Mouse (Mus musculus): ENCODE measurements at regions not wholly inside any gene's neighbourhood (a gene's known extent, or its start where the extent isn't known, plus 50 kb on each side); places are given as distances from the start of the nearest gene placed in this dataset.
"Not testable (repeated sequence)": the region's sequence is repeated elsewhere in the genome, so short reads cannot be mapped to it uniquely, and the experiment has no call there.

- peak; percentile 58 to 91 for DNase-seq (ENCODE audit: inconsistent age in 2 of 2, low spot score in 1 of 2)
These were observed 54.0 kb upstream of the Usp47 start for GRCm38 (mm10) chr7:111969198-111969887.

- no peak for DNase-seq (ENCODE audit: inconsistent age in 2 of 2, low spot score in 1 of 2)
These were observed 55.0 kb upstream of the Usp47 start for GRCm38 (mm10) chr7:111968261-111968660.

- DNase-seq (ENCODE audit: inconsistent age in 2 of 2, low spot score in 1 of 2): no peak
These were observed 56.6 kb upstream of the Usp47 start for GRCm38 (mm10) chr7:111966716-111967115.

GRCm38 (mm10) chr7:111963969-111964368 lies 59.3 kb upstream of the Usp47 start:
- no peak for DNase-seq (ENCODE audit: inconsistent age in 2 of 2, low spot score in 1 of 2)

GRCm38 (mm10) chr7:111959977-111960376 lies 63.3 kb upstream of the Usp47 start:
- no peak for DNase-seq (ENCODE audit: inconsistent age in 2 of 2, low spot score in 1 of 2)

- no peak for DNase-seq (ENCODE audit: inconsistent age in 2 of 2, low spot score in 1 of 2)
These were observed 66.6 kb upstream of the Usp47 start for GRCm38 (mm10) chr7:111956671-111957070.

GRCm38 (mm10) chr7:111939631-111940030 lies 83.7 kb upstream of the Usp47 start:
- no peak for DNase-seq (ENCODE audit: inconsistent age in 2 of 2, low spot score in 1 of 2)

GRCm38 (mm10) chr7:111937547-111937946 lies 85.8 kb upstream of the Usp47 start:
- no peak for DNase-seq (ENCODE audit: inconsistent age in 2 of 2, low spot score in 1 of 2)

- DNase-seq (ENCODE audit: inconsistent age in 2 of 2, low spot score in 1 of 2): no peak
These were observed 86.2 kb upstream of the Usp47 start for GRCm38 (mm10) chr7:111937102-111937501.

- no peak for DNase-seq (ENCODE audit: inconsistent age in 2 of 2, low spot score in 1 of 2)
These were observed 90.6 kb upstream of the Usp47 start for GRCm38 (mm10) chr7:111932725-111933124.

- DNase-seq (ENCODE audit: inconsistent age in 2 of 2, low spot score in 1 of 2): no peak
These were observed 103.3 kb upstream of the Usp47 start for GRCm38 (mm10) chr7:111919961-111920360.

GRCm38 (mm10) chr7:111903741-111904231 lies 119.5 kb upstream of the Usp47 start:
- DNase-seq (ENCODE audit: inconsistent age in 2 of 2, low spot score in 1 of 2): no peak

- DNase-seq (ENCODE audit: inconsistent age in 2 of 2, low spot score in 1 of 2): no peak
These were observed 117.2 kb upstream of the Galnt18 start for GRCm38 (mm10) chr7:111897016-111897415.

- DNase-seq (ENCODE audit: inconsistent age in 2 of 2, low spot score in 1 of 2): peak; percentile 35 to 62
These were observed 116.5 kb upstream of the Galnt18 start for GRCm38 (mm10) chr7:111896255-111896654.

- no peak for DNase-seq (ENCODE audit: inconsistent age in 2 of 2, low spot score in 1 of 2)
These were observed 103.2 kb upstream of the Galnt18 start for GRCm38 (mm10) chr7:111882991-111883390.

- peak in 1 of 2 experiments; percentile 27 for DNase-seq (ENCODE audit: inconsistent age in 2 of 2, low spot score in 1 of 2)
These were observed 100.4 kb upstream of the Galnt18 start for GRCm38 (mm10) chr7:111880067-111880675.

- DNase-seq (ENCODE audit: inconsistent age in 2 of 2, low spot score in 1 of 2): no peak
These were observed 97.8 kb upstream of the Galnt18 start for GRCm38 (mm10) chr7:111877591-111877990.

- no peak for DNase-seq (ENCODE audit: inconsistent age in 2 of 2, low spot score in 1 of 2)
These were observed 96.2 kb upstream of the Galnt18 start for GRCm38 (mm10) chr7:111875949-111876348.

- DNase-seq (ENCODE audit: inconsistent age in 2 of 2, low spot score in 1 of 2): no peak
These were observed 89.6 kb upstream of the Galnt18 start for GRCm38 (mm10) chr7:111869337-111869736.

GRCm38 (mm10) chr7:111863035-111863434 lies 83.3 kb upstream of the Galnt18 start:
- no peak for DNase-seq (ENCODE audit: inconsistent age in 2 of 2, low spot score in 1 of 2)

GRCm38 (mm10) chr7:111858291-111858690 lies 78.5 kb upstream of the Galnt18 start:
- not testable (repeated sequence) for DNase-seq (ENCODE audit: inconsistent age in 2 of 2, low spot score in 1 of 2)

GRCm38 (mm10) chr7:111856977-111857376 lies 77.2 kb upstream of the Galnt18 start:
- no peak for DNase-seq (ENCODE audit: inconsistent age in 2 of 2, low spot score in 1 of 2)

- DNase-seq (ENCODE audit: inconsistent age in 2 of 2, low spot score in 1 of 2): no peak
These were observed 75.5 kb upstream of the Galnt18 start for GRCm38 (mm10) chr7:111855309-111855708.

Measured in adrenal gland, adult (tissue).